Mouse (Mus musculus) B cell, adult 2 months (primary cell): ENCODE data around the gene Srr.
A peak's percentile ranks its signal among the peaks of the same experiment; 100 is the strongest.

Experiments
- DNase-seq, 2 experiments: peaks; one replicate each; pipeline ENCODE4 v3.0.0; 2022

Srr gene

GRCm38 (mm10) chr11:74925577-74926387 is at the start of gene Srr, which contains the start of gene Smg6:
TSS of gene Srr (minus strand) at chr11:74925948.
TSS of gene Smg6 (plus strand) at chr11:74925823.
- peak; percentile 92 for DNase-seq

GRCm38 (mm10) chr11:74974615-74975014 is 48.9 kb upstream of the Srr start:
- no peak for DNase-seq

- DNase-seq, result no peak
Observed at GRCm38 (mm10) chr11:74973290-74974157, 47.8 kb upstream of the Srr start.

GRCm38 (mm10) chr11:74965516-74965915 is 39.8 kb upstream of the Srr start:
- no peak for DNase-seq

- DNase-seq, result no peak
Observed at GRCm38 (mm10) chr11:74962846-74963407, 37.2 kb upstream of the Srr start.

GRCm38 (mm10) chr11:74961953-74962352 is 36.2 kb upstream of the Srr start:
- no peak for DNase-seq

GRCm38 (mm10) chr11:74960031-74960551 is 34.3 kb upstream of the Srr start:
- no peak for DNase-seq

- DNase-seq, result no peak
Observed at GRCm38 (mm10) chr11:74959501-74959900, 33.8 kb upstream of the Srr start.

- no peak for DNase-seq
Observed at GRCm38 (mm10) chr11:74957600-74957999, 31.9 kb upstream of the Srr start.

GRCm38 (mm10) chr11:74956006-74956405 is 30.3 kb upstream of the Srr start:
- DNase-seq, result no peak

GRCm38 (mm10) chr11:74954901-74955300 is 29.2 kb upstream of the Srr start:
- DNase-seq, result no peak

- peak; percentile 14 to 17 for DNase-seq
Observed at GRCm38 (mm10) chr11:74946348-74946747, 20.6 kb upstream of the Srr start.

- no peak for DNase-seq
Observed at GRCm38 (mm10) chr11:74930391-74930790, 4.6 kb upstream of the Srr start.

GRCm38 (mm10) chr11:74929111-74929510 is 3.4 kb upstream of the Srr start:
- no peak for DNase-seq

- DNase-seq, result no peak
Observed at GRCm38 (mm10) chr11:74927236-74927725, 1.5 kb upstream of the Srr start.

- DNase-seq, result peak in 1 of 2 experiments; percentile 11
Observed at GRCm38 (mm10) chr11:74926388-74927005, 749 bp upstream of the Srr start.

GRCm38 (mm10) chr11:74924149-74924548 is 1.6 kb downstream of the Srr start:
- peak; percentile 54 for DNase-seq

- no peak for DNase-seq
Observed at GRCm38 (mm10) chr11:74919249-74919648, 6.5 kb downstream of the Srr start.

- no peak for DNase-seq
Observed at GRCm38 (mm10) chr11:74912492-74912891, 13.3 kb downstream of the Srr start.

GRCm38 (mm10) chr11:74909978-74910377 is 15.8 kb downstream of the Srr start:
- no peak for DNase-seq

- no peak for DNase-seq
Observed at GRCm38 (mm10) chr11:74908618-74909399, 16.9 kb downstream of the Srr start.

GRCm38 (mm10) chr11:74907850-74908249 is 17.9 kb downstream of the Srr start:
- DNase-seq, result no peak
